Mouse (Mus musculus) hindlimb bud, embryonic 11.5 days (tissue): ENCODE measurements around the gene Mtcl1.
A peak's percentile ranks its signal among the peaks of the same experiment; 100 is the strongest.
"Not testable (repeated sequence)": the region's sequence is repeated elsewhere in the genome, so short reads cannot be mapped to it uniquely, and the experiment has no call there.

Source experiments
- DNase-seq: peaks from one replicate; pipeline ENCODE4 v3.0.0-alpha.2; 2012; ENCODE audit warnings: low read depth, low spot score; ENCODE audit errors: extremely low spot score

Mtcl1 gene

DNA sequence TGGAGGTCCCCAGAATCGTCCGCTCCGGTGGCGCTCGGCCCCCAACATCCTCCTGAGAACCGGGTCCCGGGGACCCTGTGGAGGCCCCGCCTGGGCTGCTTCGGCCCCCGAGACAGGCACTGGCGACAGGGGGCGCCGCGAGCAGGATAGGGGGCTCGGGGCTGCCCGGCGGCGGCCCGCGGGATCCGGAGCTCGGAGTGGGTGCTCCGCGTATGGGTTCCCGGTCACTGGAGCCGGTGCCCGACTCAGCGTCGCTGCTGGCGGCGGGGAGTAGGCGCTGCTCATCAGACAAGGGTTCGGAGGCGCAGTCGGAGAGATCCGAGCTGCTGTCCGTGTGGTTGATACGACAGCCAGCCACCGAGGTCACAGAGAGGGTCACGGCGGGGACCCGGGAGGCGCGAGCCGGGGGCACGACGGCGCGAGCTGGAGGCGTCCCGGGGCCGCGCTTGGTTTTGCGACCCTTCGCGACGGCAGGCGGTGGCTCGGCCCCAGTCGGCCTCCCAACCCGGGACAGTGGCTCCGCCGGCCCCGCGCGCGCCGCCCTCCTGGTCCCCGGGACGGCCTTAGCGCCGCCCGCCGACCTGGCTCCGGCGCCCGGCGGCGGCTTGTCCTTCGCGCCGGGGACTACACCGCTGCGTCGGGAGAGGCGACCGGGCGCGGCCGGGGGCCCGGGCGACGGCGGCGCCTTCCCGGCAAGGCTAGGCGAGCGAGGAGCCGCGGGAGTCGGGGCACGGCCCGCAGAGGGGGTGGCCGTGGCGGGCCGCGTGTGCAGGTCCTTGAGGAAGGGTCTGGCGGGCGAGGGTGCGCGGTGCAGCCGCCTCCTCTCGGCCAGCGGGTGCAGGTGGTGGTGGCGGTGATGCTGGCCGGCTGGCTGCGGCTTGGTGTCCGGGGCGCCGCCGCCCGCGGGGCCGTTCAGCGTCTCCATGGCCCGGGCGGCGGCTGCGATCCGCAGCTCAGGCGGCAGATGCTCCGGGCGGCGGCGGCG, 837 bp downstream of the Mtcl1 start:
- no peak for DNase-seq

DNA sequence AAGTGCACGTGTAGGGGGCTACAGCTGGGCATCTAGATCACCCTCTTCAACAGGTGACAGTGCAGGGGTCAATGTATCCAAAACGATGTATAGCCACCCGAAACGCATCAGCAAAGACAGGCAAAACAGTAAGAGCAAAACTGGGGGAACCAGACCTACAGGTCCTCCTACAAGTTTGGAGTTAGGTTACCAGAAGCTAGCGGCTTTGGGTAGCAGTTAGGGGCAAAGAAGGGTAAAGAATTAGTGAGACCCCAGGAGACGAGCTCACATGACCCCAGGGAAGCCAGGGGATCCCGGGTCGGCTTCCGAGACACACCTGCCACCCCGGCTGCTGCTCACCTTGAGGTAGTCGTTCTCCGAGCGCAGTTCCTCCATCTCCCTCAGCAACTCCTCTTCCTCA, 1.6 kb downstream of the Mtcl1 start:
- DNase-seq: no peak

DNA sequence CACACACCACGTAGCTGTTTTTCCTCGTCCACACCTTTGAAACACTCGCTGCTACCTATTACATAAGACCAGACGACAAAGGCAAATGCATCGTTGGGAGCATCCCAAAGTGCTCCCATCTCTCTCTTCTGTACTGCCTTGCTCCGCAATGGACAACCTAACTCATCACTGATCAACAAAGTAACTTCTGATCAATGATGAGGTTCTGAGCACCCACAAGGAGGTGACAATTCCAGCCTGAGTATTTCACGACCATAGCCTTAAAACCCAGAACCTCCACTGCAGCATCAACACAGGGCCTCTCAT, 2.6 kb downstream of the Mtcl1 start:
- no peak for DNase-seq

DNA sequence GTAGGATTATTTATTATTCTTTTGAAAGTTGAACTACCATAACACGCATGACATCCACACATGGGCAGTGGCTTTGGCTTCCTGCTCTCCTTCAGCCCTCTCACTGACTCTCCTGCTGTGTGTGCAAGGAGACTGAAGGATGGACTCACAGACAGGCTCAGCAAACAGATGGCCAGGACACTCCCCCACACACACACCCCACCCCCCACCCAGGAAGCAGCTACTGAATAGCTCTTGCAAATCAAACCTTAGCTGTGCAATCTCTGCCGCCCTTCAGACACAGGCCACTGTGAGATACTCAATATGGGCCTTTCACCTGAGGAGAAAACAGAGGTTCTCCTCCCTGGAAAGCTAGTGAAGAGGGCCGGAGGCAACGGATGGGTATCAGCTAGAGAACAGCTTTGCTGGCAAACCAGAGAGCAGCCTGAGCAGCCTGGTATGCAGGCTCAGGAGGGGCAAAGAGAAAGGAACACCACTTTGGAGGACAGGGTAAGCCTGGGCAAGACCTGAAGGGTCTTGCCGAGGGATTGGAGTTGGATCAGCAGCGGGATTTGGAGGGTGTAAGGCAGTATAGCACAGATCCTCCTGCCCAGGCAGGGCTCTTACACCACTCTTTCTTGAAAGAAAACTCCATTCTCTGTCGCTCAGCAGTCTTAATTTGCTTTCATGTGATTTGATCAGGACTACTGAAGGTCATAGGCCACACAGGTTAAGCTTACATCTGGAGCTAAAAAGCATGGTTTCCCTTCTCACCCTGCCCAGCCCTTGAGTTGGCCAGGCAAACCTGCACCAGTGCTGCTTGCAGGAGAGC, 3.1 kb downstream of the Mtcl1 start:
- DNase-seq: no peak

DNA sequence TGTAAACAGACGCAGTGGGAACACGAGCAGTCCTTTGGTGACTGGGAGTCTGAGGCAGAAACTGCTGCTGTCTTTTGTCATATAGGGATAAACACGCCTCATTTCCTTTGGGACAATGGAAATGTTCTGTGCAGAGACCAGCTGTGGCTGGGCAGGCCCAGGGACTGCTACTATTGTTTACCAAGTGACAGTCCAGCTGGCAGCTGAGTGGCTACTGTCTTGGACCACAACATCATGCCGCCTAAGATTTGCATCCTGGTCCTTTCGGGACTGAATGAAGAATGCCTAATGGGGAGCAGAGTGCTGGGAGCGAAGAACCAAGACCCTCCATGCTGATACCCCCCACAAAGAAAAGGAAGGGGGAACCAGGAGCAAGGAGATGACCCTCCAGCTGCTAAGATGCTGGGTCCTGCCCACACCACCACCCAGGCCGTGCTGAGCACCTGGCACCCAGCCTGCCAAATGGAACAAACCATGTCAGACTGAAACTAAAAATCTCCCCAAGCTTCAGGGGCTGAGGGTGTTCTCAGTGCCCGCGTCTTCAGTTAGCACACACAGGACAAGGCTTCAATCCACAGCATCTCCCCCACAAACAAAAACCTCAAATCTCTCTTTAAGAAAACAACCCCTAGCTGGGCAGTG, 5.4 kb downstream of the Mtcl1 start:
- DNase-seq: no peak

DNA sequence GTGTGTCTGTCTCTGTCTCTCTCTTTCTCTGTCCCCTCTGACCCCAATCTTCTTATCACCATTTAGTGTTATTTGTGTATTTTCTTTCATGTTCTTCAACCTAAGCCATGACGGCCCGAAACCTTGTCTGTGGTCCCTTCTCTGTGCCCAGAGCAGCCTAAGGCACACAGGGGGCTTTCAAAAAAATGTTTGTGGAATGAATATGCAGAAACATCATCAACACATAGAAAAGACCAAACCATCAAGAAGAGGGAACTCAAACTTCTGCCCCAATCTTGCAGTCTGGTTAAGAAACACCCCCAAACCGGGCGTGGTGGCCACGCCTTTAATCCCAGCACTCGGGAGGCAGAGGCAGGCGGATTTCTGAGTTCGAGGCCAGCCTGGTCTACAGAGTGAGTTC, 9.7 kb downstream of the Mtcl1 start:
- no peak for DNase-seq

DNA sequence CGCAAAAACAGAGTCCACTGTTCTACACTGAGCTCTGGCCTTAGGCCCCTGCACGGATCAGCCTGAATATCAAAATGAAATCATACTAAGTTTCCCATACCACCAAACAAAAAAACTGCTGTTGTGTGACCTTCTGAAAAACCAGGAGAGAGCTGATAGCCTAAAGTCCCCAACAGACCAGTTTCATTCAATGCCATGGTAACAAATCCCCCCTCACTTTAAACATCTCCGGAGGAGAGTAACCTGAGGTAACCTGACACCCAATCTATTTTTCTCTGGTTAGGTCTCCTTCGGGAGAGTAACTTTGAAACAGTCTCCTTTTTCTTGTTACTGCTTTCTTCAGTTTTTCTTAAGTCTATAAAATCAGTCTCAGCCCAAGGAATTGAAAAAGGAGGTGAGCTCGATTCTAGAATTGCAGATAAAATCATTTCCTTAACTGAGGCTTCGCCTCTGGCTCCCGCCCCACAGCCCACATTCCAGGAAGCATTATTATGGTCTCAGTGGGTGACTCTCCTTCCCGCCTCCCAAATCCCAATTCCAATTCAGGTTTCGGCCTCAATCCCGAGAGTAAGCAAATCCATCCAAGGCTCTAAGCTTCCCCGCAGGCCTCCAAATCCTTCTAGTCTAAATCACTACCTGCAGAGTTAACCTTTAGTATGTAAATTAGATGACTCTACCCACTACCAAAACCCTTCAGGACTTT, 10.3 kb downstream of the Mtcl1 start:
- no peak for DNase-seq

DNA sequence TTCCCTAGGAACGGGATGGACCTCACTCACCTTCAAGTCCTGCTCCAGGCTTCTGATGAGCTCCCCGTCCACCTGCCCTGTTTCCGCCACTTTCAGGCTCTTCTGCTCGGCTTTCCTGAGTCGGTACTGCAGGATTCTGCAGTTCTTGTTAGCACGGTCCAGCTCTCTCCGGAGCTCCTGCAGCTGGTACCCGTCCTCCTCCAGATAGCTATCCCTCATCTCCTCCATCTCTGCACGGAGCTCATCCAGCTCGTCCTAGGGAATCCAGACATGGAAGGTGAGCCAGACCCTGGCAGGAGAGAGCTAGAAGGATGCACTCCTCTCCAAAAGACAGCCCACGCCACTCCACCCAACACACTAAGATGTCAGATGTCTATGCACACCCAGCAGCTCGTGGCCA, 11.4 kb downstream of the Mtcl1 start:
- DNase-seq: no peak

DNA sequence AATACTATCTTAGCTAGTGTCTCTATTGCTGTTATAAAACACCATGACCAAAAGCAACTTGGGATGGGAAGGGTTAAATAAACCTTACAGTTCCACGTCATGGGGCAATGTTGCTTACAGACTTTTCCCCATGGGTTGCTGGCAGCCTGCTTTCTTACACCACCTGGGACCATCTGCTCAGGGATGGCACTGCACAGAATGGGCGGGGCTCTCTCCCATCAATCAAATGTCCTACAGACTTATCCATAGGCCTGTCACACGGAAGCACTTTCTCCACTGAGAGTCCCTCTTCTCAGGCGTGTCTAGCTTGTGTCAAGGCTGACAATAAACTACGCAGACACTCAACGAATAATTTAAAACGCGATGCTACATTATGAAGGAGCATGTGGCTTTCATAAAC, 12.7 kb downstream of the Mtcl1 start:
- no peak for DNase-seq

DNA sequence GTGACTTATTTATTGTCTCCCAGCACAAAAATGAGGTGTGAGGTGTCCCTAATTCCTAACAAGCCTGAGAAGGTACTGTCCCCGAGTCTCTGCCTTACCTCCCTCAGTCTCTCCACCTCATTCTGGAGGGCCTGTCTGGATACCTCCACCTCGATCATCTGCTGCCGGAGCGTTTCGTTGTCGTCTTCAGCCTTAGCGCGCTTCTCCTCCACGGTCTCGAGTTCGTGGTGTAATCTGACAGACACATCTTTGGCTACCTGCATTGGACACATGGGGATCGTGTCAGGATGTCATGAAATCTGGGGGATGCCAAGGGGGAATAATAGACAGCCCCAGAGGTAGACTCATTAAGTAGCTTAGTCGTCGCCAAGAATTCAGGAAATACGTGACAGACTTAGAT, 13.6 kb downstream of the Mtcl1 start:
- DNase-seq: no peak

DNA sequence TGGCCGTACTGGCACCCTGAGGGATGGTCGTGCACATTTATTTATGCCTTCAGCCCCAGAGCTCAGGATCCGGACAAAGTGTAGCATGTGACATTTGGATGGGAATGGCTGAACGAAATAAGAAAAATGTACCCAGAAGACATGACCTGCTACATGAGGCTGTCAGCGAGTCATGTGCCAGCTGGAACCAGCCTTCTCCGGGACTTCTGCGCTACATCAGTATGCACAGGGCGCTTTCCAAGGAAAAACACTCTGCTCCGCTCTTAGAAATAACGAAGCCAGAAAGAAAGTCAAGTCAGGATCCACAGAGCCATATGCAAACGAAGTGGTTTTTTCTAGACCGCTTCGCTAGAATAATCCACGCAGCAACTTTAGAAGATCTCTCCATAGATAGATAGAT, 14.5 kb downstream of the Mtcl1 start:
- DNase-seq: no peak

DNA sequence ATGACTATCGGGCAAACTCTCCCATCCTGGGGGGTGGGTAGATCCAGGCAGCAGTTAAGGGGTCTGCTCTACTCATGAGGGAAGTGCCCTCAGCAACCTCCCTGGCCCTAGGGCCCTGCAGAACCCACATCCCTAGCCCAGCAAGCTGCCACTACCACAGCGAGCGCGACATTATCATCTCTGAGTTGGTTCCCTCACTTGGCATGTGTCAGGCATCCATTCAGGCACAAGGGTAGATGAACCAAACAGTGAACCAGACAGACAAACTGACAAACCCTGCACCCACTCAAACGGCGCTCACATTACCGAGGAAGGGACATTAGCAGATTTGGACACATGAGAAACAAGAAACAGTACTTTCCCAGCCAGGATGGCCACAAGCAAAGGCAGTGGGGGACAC, 15.0 kb downstream of the Mtcl1 start:
- DNase-seq: no peak

DNA sequence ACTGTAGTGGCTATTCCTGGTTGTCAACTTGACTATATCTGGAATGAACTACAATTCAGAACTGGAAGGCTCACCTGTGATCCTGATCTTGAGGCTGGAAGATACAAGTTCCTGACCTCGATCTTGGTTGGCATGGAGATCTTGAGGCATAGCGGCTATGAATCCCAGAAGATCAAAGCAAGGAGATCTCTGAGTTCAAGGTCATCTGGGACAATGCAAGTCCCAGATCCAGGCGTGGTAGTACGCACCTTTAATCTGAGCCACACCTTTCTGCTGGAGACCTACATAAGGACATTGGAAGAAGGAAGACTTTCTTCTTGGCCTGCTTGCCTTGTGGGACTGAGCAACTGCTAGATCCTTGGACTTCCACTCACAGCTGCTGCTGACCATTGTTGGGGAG, 24.9 kb downstream of the Mtcl1 start:
- DNase-seq: not testable (repeated sequence)

DNA sequence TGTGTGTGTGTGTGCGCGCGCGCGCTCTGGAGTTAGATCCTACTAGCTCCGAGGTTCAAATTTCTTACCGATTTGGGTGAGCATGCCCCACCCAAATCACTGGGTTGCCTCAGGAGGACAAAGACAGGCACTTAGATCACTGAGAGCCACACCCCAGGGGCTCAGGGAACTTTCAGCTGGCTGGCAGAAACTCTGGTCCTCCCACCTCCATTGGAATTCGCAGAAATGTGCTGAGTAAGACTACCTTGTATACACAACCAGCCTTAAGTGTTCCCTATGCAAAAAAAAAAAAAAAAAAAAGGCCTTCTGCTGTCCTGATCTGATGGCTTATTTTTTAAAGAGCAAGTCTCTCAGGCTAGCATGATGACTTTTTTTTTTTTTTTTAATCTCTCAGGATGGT, 30.1 kb downstream of the Mtcl1 start:
- no peak for DNase-seq

DNA sequence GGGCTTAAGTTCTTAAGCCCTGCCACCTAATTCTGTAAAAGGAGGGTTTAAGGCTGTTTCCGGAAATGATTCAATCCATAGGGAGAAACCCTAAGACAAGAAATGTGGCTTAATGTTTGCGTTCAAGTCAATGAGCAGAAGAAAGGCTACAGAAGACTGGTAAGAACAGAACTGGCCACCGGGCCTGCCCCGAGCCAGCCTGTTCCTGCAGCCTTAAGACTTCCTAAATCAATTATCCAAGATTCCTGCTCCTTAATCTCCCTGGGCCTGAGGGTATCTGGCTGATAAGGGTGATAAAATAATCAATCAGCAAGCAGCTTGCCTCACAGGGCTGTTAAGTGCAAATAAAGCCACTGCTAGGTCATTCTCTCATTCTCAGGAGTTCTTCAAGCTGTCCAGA, 31.8 kb downstream of the Mtcl1 start:
- DNase-seq: peak; percentile 33

DNA sequence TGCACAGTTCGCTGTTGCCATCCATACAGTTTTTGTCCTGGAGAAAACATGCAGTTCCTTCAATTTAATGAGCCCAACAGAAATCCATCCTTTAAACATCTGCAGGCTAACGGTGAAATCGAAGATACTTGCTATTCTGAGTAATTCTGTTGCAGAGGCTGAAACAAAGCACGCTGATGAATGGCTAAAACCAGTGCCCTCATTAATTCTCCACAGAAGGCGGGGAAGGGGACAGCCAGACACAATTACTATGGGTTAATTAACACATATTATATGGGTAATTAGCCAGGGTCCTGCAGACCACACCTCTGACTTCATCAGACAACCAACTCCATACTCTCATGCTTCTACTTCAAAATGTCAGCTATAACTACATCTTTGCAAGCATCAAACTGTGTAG, 32.2 kb downstream of the Mtcl1 start:
- DNase-seq: no peak

DNA sequence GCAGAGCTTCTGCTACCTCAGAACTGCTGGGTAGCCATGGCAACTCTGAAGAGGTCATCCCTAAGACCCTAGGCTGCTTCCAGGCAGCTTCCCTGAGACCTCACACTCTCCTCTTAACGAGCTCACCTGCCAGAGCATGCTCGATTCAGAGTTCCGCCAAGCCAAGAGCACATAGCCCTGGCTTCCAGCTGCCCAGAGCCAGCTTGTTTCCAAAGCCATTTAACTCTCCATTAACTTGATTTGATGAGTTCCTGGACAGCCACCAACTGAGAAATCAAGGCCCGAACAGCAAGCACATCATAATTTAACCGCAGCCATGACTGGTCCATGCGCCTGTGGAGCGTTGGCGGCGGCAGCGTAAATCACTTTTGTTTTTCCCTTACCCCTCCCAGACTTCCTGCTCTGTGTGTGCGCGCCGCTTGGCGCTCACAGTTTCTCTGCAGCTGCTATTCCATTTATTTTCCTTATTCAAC, 32.7 kb downstream of the Mtcl1 start:
- DNase-seq: peak; percentile 77

DNA sequence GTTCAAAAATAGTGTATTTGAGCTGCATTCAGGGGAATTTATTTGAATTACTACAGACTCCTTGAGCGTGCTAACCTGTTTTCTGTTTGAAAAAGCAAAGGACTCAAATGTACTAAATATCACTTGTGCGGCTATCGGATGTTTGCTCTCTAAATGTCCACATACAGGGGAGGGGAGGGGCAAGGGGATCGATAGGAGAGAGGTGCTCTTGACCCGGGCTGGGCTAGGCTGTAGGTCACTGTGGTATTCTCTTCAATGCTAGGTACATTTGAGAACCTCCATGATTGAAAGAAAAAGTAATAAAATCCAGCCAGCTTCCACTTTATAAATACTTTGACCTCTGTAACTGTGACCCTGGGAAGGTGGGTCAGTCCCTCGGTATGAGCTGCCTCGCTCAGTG, 33.1 kb downstream of the Mtcl1 start:
- no peak for DNase-seq

DNA sequence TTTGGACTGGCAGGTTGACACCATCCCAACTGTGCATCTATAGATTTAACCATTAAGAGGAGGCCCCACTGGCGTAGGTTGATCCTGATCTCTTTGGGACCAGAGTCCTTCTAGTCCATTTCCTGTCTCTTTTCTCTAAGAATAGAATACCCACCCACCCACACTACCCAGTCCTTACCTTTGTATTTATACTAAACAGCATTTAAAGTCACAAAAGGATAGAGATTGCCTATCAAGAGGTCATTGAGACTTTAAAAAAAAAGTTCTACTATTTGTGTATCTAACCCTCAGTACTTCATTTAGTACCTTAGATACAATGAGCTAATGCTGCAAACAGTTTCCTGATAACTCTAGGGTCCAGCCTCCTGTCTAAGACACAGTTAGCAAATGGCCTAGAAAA, 35.2 kb downstream of the Mtcl1 start:
- DNase-seq: no peak

DNA sequence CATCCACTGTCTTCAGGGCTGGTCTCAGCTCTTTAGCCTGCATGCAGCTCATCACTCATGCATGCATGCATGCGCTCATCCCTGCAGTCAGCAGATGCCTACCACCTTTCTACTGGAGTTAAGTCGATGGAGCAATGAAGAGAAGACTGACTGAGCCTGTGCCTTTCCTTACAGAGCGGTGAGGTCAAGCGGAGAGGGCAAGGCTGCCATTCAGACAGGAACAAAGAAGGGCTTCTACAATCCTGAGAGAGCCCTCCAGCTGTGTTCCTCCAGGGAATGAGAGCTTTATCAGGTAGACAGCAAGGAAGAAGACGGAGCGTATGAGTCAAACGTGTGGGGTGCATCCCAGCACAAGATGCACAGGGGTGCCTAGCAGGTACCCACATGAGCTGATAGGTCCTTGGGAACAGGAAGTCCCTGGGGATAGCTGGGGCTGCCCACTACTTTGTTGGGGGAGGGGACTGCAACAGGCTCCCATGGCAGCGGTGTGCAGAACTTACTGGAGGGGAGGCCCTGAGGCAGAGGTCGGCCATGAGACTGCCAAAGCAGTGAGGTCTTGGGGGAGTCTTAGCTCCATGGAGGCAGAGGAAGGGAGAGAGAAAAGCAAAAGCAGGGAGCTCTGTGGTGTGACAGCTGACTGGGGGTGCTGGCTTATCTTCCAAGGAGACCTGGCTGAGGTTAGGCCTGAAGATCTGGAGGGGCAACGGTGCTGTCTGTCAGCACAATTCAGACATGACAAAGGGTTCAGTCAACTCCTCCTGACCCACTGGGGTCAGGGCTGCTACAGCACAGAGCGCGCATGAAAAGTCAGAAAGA, 37.2 kb downstream of the Mtcl1 start:
- no peak for DNase-seq
